In the genomic region with DNA sequence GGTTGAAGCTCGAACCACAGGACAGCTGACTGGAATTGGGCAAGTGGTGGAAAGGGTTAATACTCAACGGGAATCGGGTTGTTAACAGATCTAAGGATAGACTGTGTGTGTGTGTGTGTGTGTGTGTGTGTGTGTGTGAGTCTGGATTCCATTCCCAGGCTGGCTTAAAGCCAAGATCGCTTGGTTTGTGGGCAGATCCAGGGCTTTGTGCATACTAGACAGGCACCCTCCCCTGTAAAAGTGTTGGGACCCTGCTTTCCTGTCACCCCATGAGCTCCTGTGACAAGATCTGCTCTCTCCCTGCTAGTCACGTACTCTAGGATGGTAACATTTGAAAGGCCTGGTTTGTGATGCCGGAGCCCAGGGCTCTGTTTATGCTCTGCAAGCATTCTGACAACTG, we compare ENCODE assay signal across 8 mouse cellular contexts. TPM values are rescaled to one million over a fixed set of nuclear protein-coding genes. Genes with fewer than 3 reads are reported as not detected.
DNase-seq lines count a peak whose midpoint lies in the region; ATAC-seq and TF ChIP-seq lines count a peak whose summit lies in the region.

No protein-coding gene starts in this region.

- H3K27ac ChIP-seq in layer of hippocampus, adult 2 months = peak overlapping the region; percentile 54
- H3K27ac ChIP-seq in forebrain, embryonic 16.5 days (ENCODE audit: low read length) = peak overlapping the region; percentile 75
- peak overlapping the region; percentile 60 for H3K27ac ChIP-seq in midbrain, embryonic 15.5 days
- H3K27ac ChIP-seq in cerebellum, adult 2 months (ENCODE audit: insufficient read depth, low read length) = no peak overlapping the region

- peak overlapping the region; percentile 20; the same call in 1 of the 2 replicates for H3K9ac ChIP-seq in forebrain, embryonic 16.5 days (replicated peaks; ENCODE audit: low read depth, low read length)
- no peak overlapping the region for H3K9ac ChIP-seq in midbrain, embryonic 15.5 days

- DNase-seq in layer of hippocampus, adult 2 months (ENCODE audit: low spot score in 2 of 2) = peak in 1 of 2 experiments; percentile 59
- no peak for DNase-seq in layer of hippocampus, postnatal 36 days
- DNase-seq in adrenal gland, postnatal 36 days = peak; percentile 43 to 50
- peak; percentile 69 for DNase-seq in kidney, postnatal 14 days
- DNase-seq in cerebellum, adult 2 months = no peak
- no peak for DNase-seq in spleen, postnatal 36 days (ENCODE audit: low spot score in 2 of 2)

- H3K9me3 ChIP-seq in forebrain, embryonic 16.5 days (ENCODE audit: control insufficient read depth, low read length) = no peaks in the 10 kb centered on the region
- no peaks in the 10 kb centered on the region for H3K9me3 ChIP-seq in midbrain, embryonic 15.5 days

- no peak for TF ChIP-seq CTCF in layer of hippocampus, adult 2 months (conservative IDR thresholded peaks at IDR 0.05)
- no peak for TF ChIP-seq CTCF in cerebellum, adult 2 months (IDR thresholded peaks at IDR 0.05; ENCODE audit: borderline replicate concordance, insufficient read depth, low read depth, low read length)

- peaks cover 12% of the 10 kb centered on the region for H3K4me1 ChIP-seq in forebrain, embryonic 16.5 days (replicated peaks; ENCODE audit: control insufficient read depth, insufficient read depth, low read length)
- peaks cover 19% of the 10 kb centered on the region for H3K4me1 ChIP-seq in midbrain, embryonic 15.5 days
- peaks cover 2% of the 10 kb centered on the region; the same call in 1 of the 2 replicates for H3K4me1 ChIP-seq in cerebellum, adult 2 months (ENCODE audit: control insufficient read depth, insufficient read depth, low read length)

- H3K4me2 ChIP-seq in forebrain, embryonic 16.5 days (ENCODE audit: low read length) = no peak overlapping the region
- no peak overlapping the region for H3K4me2 ChIP-seq in midbrain, embryonic 15.5 days

- TF ChIP-seq POLR2A in cerebellum, adult 2 months (IDR thresholded peaks at IDR 0.05; ENCODE audit: borderline replicate concordance, insufficient read depth, low read length) = no peak

- peaks cover 36% of the 10 kb centered on the region for H3K36me3 ChIP-seq in forebrain, embryonic 16.5 days (ENCODE audit: control insufficient read depth, insufficient read depth)
- H3K36me3 ChIP-seq in midbrain, embryonic 15.5 days (replicated peaks) = peaks cover 25% of the 10 kb centered on the region

- no peak overlapping the region for H3K4me3 ChIP-seq in layer of hippocampus, adult 2 months
- H3K4me3 ChIP-seq in forebrain, embryonic 16.5 days (replicated peaks; ENCODE audit: low read length) = no peak overlapping the region
- H3K4me3 ChIP-seq in midbrain, embryonic 15.5 days = no peak overlapping the region
- H3K4me3 ChIP-seq in cerebellum, adult 2 months (replicated peaks; ENCODE audit: insufficient read depth, low read depth, low read length) = no peak overlapping the region

- WGBS in forebrain, embryonic 16.5 days = 20% methylated on average over 6 of the region's 6 CpGs
- WGBS in midbrain, embryonic 15.5 days = 36% methylated on average over 6 of the region's 6 CpGs
- 28% methylated on average over 6 of the region's 6 CpGs for WGBS in cerebellum, adult 2 months

- no peaks in the 10 kb centered on the region for H3K27me3 ChIP-seq in forebrain, embryonic 16.5 days (replicated peaks; ENCODE audit: control insufficient read depth, insufficient read depth, low read length)
- H3K27me3 ChIP-seq in midbrain, embryonic 15.5 days (replicated peaks) = no peaks in the 10 kb centered on the region
- H3K27me3 ChIP-seq in cerebellum, adult 2 months (ENCODE audit: control insufficient read depth, insufficient read depth, low read length) = no peaks in the 10 kb centered on the region

- peak; percentile 27 for ATAC-seq in forebrain, embryonic 16.5 days
- no peak for ATAC-seq in midbrain, embryonic 15.5 days (replicated peaks)

RNA-seq across cellular contexts. Expression of a gene that starts 5.7 kb away (rescaled TPM):
- 1 to 10 TPM; 7.2 to 9.0 TPM for total RNA-seq in layer of hippocampus, adult 2 months (2021)
- total RNA-seq in layer of hippocampus, postnatal 36 days (2021) = 1 to 10 TPM; 6.3 to 9.3 TPM
- 1 to 10 TPM; 5.2 to 9.7 TPM for total RNA-seq in adrenal gland, postnatal 36 days (2021)
- polyA plus RNA-seq in forebrain, embryonic 16.5 days (2015; fragmentation: Nextera tagmentation; extraction: Ambion mirVana) = 1.8 and 2.7 TPM in 2 replicates
- 3.3 and 3.4 TPM in 2 replicates for polyA plus RNA-seq in midbrain, embryonic 15.5 days (2015; fragmentation: Nextera tagmentation; extraction: Ambion mirVana)
- polyA plus RNA-seq in cerebellum, adult 2 months (2012; rRNA removed) = 2.5 and 3.0 TPM in 2 replicates

RNA-seq across cellular contexts. Expression of a gene that starts 51.3 kb away (rescaled TPM):
- total RNA-seq in layer of hippocampus, adult 2 months (2021) = 10 to 100 TPM; 15.4 to 17.6 TPM
- 10 to 100 TPM; 14.0 to 14.6 TPM for total RNA-seq in layer of hippocampus, postnatal 36 days (2021)
- 1 to 10 TPM; 8.1 to 9.3 TPM for total RNA-seq in adrenal gland, postnatal 36 days (2021)
- 11.6 and 12.5 TPM in 2 replicates for polyA plus RNA-seq in forebrain, embryonic 16.5 days (2015; fragmentation: Nextera tagmentation; extraction: Ambion mirVana)
- polyA plus RNA-seq in midbrain, embryonic 15.5 days (2015; fragmentation: Nextera tagmentation; extraction: Ambion mirVana) = 16.3 and 17.9 TPM in 2 replicates
- polyA plus RNA-seq in cerebellum, adult 2 months (2012; rRNA removed) = 17.6 and 18.4 TPM in 2 replicates

RNA-seq across cellular contexts. Expression of a gene that starts 58.5 kb away (rescaled TPM):
- 10 to 100 TPM; 15.9 to 16.4 TPM for total RNA-seq in layer of hippocampus, adult 2 months (2021)
- total RNA-seq in layer of hippocampus, postnatal 36 days (2021) = 10 to 100 TPM; 14.5 to 15.9 TPM
- total RNA-seq in adrenal gland, postnatal 36 days (2021) = 10 to 100 TPM; 30.4 to 31.6 TPM
- 23.6 and 24.1 TPM in 2 replicates for polyA plus RNA-seq in forebrain, embryonic 16.5 days (2015; fragmentation: Nextera tagmentation; extraction: Ambion mirVana)
- polyA plus RNA-seq in midbrain, embryonic 15.5 days (2015; fragmentation: Nextera tagmentation; extraction: Ambion mirVana) = 19.8 and 24.0 TPM in 2 replicates
- 15.7 and 16.5 TPM in 2 replicates for polyA plus RNA-seq in cerebellum, adult 2 months (2012; rRNA removed)

Comparison
In these comparisons a context has a peak if more than half of its experiments do, and no peak if none do; other contexts are left out.
1. DNase-seq: peak in adrenal gland, postnatal 36 days (2 of 2) and kidney, postnatal 14 days (single experiment); none in layer of hippocampus, postnatal 36 days (0 of 2), cerebellum, adult 2 months (0 of 2) and spleen, postnatal 36 days (0 of 2).